Mouse (Mus musculus) bone marrow macrophage, adult 2 months (primary cell): ENCODE measurements around the gene Il31.

ENCODE experiments used
- CTCF ChIP-seq: IDR thresholded peaks from 2 replicates; pipeline ENCODE4 v1.5.1; 2012; ENCODE audit warnings: low read depth, mild to moderate bottlenecking, low read length, moderate library complexity
- POLR2A ChIP-seq: IDR thresholded peaks from 2 replicates; pipeline ENCODE4 v1.6.1; 2012; ENCODE audit warnings: mild to moderate bottlenecking, low read depth, low read length, borderline replicate concordance

GRCm38 (mm10) chr5:123489935-123490334 is 646 bp upstream of the Il31 start:
- no peak for TF ChIP-seq POLR2A
- TF ChIP-seq CTCF: no peak
